Mouse (Mus musculus) hematopoietic stem cell, adult 5-6 weeks (primary cell): ENCODE data around the gene Smurf1. TPM values are rescaled to one million over a fixed set of nuclear protein-coding genes. Genes with fewer than 3 reads are reported as not detected.

ENCODE experiments used
- ATAC-seq, 2 experiments: fragments of 125-278 bp in 1 of 2; replicated peaks in 1 of 2; 2 replicates each; pipeline ENCODE4 v1.8.0; 2016 to 2017; ENCODE audit warnings: inconsistent platforms in 2 of 2, mild to moderate bottlenecking in 2 of 2, moderate number of reproducible peaks in 2 of 2, low read depth in 1 of 2, moderate TSS enrichment in 1 of 2; ENCODE audit not compliant: low FRiP score in 2 of 2, poor library complexity in 2 of 2, severe bottlenecking in 2 of 2, insufficient read depth in 1 of 2, low TSS enrichment in 1 of 2
- total RNA-seq: library from RNA; stranded (forward); fragments of 172-1452, 232-1000 nt; gene quantifications from 2 replicates; pipeline ENCODE4 v1.2.3, GENCODE M21; 2017

The Smurf1 gene
- total RNA-seq, 1 experiment from 2014 or later, result 10.4 TPM

GRCm38 (mm10) chr5:144858527-144858926, 107.1 kb downstream of the Smurf1 start:
- no peak for ATAC-seq

GRCm38 (mm10) chr5:144855936-144856335, 109.7 kb downstream of the Smurf1 start:
- ATAC-seq, result no peak

GRCm38 (mm10) chr5:144853931-144854330, 111.7 kb downstream of the Smurf1 start:
- no peak for ATAC-seq

GRCm38 (mm10) chr5:144851820-144852219, 113.8 kb downstream of the Smurf1 start:
- no peak for ATAC-seq

- no peak for ATAC-seq
Measured at GRCm38 (mm10) chr5:144849932-144850331, 115.7 kb downstream of the Smurf1 start.

GRCm38 (mm10) chr5:144848735-144849134, 116.9 kb downstream of the Smurf1 start:
- no peak for ATAC-seq

GRCm38 (mm10) chr5:144845352-144845751, 120.3 kb downstream of the Smurf1 start:
- no peak for ATAC-seq

GRCm38 (mm10) chr5:144836100-144836499, 129.5 kb downstream of the Smurf1 start:
- no peak for ATAC-seq

GRCm38 (mm10) chr5:144831840-144832469, 133.7 kb downstream of the Smurf1 start:
- ATAC-seq, result 0 out of 4 replicates have a peak, but pooled peaks of 1 of the 2 experiments have one; percentile 46

GRCm38 (mm10) chr5:144829631-144830030, 136.0 kb downstream of the Smurf1 start:
- no peak for ATAC-seq

GRCm38 (mm10) chr5:144828365-144829102, 137.1 kb downstream of the Smurf1 start:
- ATAC-seq, result no peak

Other genes with a start within 250 kb of the Smurf1 start
- not detected in 2 replicates for gene Tmem130, start 204.0 kb downstream of the Smurf1 start, total RNA-seq
- 55.2 and 62.5 TPM in 2 replicates for gene Trrap, start 198.1 kb downstream of the Smurf1 start, total RNA-seq
- not detected in 2 replicates for gene Gm4871, start 66.9 kb upstream of the Smurf1 start, total RNA-seq
- gene 1700018F24Rik, start 77.1 kb upstream of the Smurf1 start, total RNA-seq, result not detected in 2 replicates
- gene Arpc1a, start 118.0 kb upstream of the Smurf1 start, total RNA-seq, result 51.2 and 80.2 TPM in 2 replicates
- gene Kpna7, start 118.2 kb upstream of the Smurf1 start, total RNA-seq, result not detected in 2 replicates
- 124 and 175 TPM in 2 replicates for gene Arpc1b, start 148.4 kb upstream of the Smurf1 start, total RNA-seq
- 106 and 177 TPM in 2 replicates for gene Pdap1, start 174.4 kb upstream of the Smurf1 start, total RNA-seq
- 236 and 293 TPM in 2 replicates for gene Bud31, start 174.5 kb upstream of the Smurf1 start, total RNA-seq
- gene Ptcd1, start 201.3 kb upstream of the Smurf1 start, total RNA-seq, result 16.7 and 20.0 TPM in 2 replicates
- 44.4 and 44.5 TPM in 2 replicates for gene Cpsf4, start 201.4 kb upstream of the Smurf1 start, total RNA-seq
- gene Atp5j2, start 226.2 kb upstream of the Smurf1 start, total RNA-seq, result 48.2 and 118 TPM in 2 replicates
- gene Zkscan14, start 236.0 kb upstream of the Smurf1 start, total RNA-seq, result 30.3 and 38.6 TPM in 2 replicates
- gene Zkscan5, start 238.7 kb upstream of the Smurf1 start, total RNA-seq, result 7.1 and 10.1 TPM in 2 replicates